Mouse (Mus musculus) inflammation-experienced regulatory T-cells, adult 6 months (primary cell): ENCODE results near the gene Defb29. TPM values are rescaled to one million over a fixed set of nuclear protein-coding genes. Genes with fewer than 3 reads are reported as not detected.

Experiments used
- ATAC-seq: one replicate; pipeline ENCODE4 v1.8.0; 2017
- polyA plus RNA-seq, 3 experiments: library from polyadenylated mRNA; unstranded; fragments of 100-300 nt; shearing (Covaris generic); gene quantifications; one replicate each; pipeline ENCODE4 v1.2.1; 2017

Defb29 gene
- not detected for polyA plus RNA-seq

GRCm38 (mm10) chr2:152539944-152540710 is at the start of gene Defb29:
Defb29 (minus strand) TSS chr2:152540098.
- ATAC-seq, result no peak

DNA sequence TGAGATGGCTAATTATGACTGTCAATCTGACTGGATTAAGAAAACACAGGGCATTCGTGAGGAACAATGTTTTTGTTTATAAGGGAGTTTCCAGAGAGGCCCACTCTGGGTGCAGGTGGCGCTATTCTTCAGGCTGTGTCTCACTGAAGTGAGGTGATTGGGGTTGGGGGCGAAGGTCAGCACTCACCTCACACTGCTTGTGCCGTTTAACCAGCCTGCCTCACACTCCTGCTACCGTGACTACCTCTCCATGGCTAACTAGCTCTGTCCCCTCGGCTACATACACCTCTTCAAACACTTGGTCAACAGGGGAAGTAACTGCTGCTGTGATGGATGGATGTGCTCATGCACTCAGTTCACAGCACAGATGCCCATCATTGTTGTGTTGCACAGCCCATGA is 49.1 kb upstream of the Defb29 start:
- ATAC-seq, result no peak

- ATAC-seq, result no peak
These were observed 48.6 kb upstream of the Defb29 start for GRCm38 (mm10) chr2:152588450-152588849.

DNA sequence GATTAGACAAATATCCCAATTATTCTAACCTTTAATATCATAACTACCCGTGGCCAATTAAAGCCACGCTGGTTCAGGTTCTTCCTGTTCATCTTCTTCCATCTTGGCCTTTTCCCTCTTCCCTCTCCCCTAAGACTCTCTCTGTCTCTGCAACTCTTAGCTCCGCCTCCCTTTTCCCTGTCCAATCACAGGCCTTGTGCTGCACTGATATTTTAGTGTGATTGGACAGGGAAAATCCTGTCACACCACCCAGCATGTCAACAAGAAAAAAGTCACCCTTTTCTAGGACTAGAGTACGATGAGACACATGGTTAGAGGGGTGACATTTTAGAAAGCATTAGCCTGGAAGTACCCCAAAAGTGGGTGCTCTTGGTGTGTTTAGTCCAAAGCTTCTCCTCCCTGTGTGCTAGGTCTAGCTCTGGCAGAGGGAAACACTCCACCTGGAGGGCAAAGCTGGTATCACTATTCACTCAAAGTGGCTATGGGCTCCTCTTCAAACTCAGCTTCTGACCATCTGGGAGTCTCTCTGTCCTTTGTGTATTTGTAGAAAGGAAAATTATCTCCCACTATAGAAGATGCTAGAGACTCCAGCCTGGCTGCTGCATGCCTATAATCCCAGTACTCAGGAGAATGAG is 47.1 kb upstream of the Defb29 start:
- ATAC-seq, result no peak

DNA sequence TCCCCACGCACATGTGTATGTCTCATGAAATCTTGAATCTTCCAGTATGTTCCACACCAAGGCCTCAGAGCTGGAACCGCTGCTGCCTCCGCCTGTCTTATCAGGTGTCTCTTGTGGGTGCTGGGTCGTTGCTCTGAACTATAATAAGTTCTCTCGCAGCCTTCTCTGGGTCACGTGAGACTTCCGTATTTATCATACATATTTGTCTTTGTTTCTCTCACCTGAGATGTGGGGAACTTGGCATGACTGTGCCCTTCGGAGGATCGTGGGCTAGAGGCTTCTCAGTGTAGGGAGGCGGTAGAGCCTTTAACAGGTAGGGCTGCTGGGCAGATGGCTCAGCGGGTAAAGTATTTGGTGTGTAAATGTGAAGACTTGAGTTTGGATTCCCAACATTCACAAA is 40.7 kb upstream of the Defb29 start:
- no peak for ATAC-seq

- no peak for ATAC-seq
These were observed 40.2 kb upstream of the Defb29 start, which contains the start of gene Defb19 for GRCm38 (mm10) chr2:152580107-152580506. Defb19 (minus strand) TSS chr2:152580312.

GRCm38 (mm10) chr2:152573484-152573883 is 33.6 kb upstream of the Defb29 start:
- ATAC-seq, result no peak

DNA sequence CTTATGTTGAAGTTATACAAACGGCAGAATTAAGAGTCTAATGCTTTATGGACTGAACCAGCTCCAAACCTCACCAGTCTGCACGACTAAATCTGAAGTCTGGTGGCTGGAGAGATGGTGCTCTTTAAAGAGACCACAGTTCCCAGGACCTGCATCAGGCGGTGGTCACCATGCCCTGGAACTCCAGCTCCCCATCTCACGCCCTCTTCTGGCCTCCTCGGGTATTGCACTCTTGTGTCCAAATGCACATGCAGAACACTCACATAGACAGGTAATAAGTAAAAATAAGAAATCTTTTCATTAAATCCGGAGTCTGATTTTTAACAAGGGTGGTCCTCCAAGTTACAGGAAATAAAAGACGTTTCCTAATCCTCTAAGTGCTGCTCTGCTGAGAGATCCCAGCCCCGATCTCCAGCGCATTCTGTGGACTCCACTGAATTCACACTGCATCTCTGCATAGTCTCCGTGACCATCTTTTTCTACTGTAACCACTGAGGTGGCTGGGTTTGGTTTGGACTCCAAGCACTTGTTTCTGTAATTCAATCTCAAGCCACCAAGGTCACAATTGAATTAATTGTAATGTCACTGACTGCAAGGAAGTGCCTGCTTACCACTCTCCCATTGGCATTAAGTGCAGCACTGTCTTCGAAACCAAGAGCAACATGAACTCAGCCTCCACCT is 32.4 kb upstream of the Defb29 start, which contains the start of gene Defb21:
TSS of gene Defb21 (plus strand) at position 631 of the 681 bp plus-strand sequence.
- no peak for ATAC-seq

DNA sequence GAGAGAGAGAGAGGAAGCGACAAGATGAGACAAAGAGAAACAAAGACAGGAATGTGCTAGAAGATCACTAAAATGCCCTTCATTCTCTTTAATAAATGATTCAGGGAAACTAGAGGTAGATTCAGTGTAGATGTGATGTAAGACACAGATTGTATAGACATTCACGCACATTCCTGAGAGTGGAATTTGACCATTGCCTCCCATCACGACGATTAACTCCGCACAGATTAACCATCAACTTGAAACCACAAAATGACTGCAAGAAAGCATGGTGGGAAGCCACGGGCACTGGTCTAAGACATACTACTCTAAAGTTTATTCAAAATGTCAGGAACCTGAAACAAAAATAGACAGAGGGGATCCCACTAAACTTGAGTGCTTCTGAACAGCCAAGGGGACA is 30.4 kb upstream of the Defb29 start:
- ATAC-seq, result no peak

- ATAC-seq, result no peak
These were observed 30.0 kb upstream of the Defb29 start for GRCm38 (mm10) chr2:152569881-152570280.

DNA sequence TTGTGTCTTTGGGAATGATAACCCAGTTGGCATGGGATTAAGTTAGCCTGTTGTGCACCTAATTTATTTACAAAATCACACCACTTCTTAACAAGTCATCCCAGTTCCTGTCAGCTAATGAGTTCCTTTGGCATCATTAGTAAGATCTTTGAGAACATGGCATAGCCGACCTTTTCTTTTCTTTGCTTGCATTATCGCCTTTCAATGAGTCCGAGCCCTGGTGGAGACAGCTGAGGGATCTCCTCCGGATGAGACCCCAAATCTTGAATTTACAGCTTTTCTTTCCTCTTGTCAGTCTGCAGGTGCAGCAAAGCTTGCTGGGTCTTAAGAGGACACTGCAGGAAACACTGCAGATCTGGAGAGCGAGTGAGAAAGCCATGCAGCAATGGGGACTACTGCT is 29.1 kb upstream of the Defb29 start, which contains the start of gene Gm17416:
TSS of gene Gm17416 (plus strand) at position 301 of the 400 bp plus-strand sequence.
- no peak for ATAC-seq

GRCm38 (mm10) chr2:152556655-152557054 is 16.8 kb upstream of the Defb29 start:
- ATAC-seq, result no peak

DNA sequence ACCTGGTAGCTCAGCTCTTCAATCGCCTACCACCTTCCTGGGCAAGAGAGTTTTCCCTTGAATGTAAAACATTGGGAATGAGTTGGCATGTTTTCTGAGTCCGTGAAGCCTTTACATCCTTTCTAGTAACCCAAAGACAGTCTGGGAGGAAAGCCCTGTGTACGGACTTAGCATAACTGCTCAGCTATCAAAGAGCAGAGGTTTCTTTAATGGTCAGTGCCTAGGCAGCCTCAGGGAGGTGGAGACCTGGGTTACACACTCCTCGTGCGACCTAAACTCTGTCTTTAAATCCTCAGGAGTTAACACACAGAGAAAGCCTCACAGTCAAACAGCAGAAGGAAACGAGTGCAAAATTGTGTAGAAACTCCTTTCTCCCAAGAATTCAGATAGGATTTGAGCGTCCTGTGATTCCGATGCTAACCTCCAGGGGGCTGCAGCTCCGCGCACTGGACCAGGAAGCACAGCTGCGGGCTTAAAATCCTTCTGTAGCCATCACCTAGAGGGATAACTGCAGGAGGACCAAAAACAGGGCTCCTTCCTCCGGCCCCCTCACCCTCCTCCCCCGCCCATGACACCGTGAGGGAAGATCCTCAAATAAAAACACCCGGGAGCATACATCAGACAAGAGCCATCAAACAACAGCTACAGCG is 14.0 kb upstream of the Defb29 start:
- no peak for ATAC-seq

GRCm38 (mm10) chr2:152548124-152548523 is 8.2 kb upstream of the Defb29 start:
- no peak for ATAC-seq

GRCm38 (mm10) chr2:152544691-152545090 is 4.8 kb upstream of the Defb29 start:
- no peak for ATAC-seq

- ATAC-seq, result no peak
These were observed 3.6 kb upstream of the Defb29 start for GRCm38 (mm10) chr2:152543478-152543877.

GRCm38 (mm10) chr2:152542897-152543296 is 3.0 kb upstream of the Defb29 start:
- no peak for ATAC-seq

GRCm38 (mm10) chr2:152541979-152542378 is 2.1 kb upstream of the Defb29 start:
- ATAC-seq, result no peak

- no peak for ATAC-seq
These were observed 21.9 kb downstream of the Defb29 start, which contains the start of gene Defb28 for GRCm38 (mm10) chr2:152517981-152518380. Defb28 (plus strand) TSS chr2:152518255.

GRCm38 (mm10) chr2:152516084-152516483 is 23.8 kb downstream of the Defb29 start:
- no peak for ATAC-seq

DNA sequence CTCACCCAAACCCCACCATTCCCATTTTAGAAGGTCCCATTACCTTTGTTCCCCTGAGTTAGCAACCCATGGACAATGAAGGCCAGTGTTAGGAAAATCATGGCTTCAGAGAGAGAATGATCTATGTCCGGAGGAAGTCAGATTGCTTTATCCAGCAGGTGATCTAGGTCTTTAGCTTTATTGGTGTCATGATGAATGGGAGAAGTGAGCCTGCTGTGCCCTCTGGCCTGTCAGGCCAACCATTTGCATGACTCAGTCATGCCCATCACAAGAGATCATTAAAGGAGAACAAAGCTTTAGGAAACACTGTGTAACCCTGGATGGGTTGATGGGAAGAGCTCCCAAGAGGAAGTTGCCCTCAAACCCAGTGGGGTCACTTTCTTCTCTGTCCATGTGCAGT is 28.3 kb downstream of the Defb29 start, which contains the start of gene Defb26:
TSS of gene Defb26 (minus strand) at position 101 of the 400 bp plus-strand sequence.
- no peak for ATAC-seq

DNA sequence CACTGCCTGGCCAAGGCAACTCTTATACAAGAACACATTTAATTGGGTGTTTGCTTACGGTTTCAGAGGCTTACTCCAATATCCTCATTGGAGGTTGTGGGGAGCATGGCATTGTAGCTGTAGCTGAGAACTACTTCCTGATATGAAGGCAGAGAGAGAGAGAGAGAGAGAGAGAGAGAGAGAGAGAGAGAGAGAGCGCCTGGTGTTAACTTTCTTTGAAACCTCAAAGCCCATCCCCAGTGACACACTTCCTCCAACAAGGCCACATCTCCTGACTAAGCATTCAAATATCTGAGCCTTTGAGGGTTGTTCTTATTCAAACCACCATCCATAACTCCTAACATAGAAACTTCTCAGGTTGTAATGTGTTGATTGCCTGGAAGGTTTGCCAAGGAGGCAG is 35.9 kb downstream of the Defb29 start:
- ATAC-seq, result no peak

DNA sequence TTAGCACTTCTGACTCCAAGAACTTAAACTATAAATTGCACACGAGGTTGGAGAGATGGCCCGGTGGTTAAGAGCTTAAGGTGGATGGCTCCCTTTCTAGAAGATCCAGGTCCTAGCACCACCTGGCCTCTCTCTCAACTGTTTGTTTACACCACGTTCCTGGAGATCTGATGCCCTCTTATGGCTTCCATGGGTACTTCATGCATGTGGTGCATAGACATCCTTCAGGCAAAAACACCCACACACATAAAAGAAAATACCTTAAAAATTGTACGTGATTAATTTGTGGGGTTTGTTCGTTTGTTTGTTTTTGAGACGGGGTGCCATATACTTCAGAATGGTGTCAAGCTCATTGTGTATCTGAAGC is 39.1 kb downstream of the Defb29 start:
- ATAC-seq, result no peak
